Comparison of ENCODE assay signal across 8 mouse cellular contexts in the genomic region with DNA sequence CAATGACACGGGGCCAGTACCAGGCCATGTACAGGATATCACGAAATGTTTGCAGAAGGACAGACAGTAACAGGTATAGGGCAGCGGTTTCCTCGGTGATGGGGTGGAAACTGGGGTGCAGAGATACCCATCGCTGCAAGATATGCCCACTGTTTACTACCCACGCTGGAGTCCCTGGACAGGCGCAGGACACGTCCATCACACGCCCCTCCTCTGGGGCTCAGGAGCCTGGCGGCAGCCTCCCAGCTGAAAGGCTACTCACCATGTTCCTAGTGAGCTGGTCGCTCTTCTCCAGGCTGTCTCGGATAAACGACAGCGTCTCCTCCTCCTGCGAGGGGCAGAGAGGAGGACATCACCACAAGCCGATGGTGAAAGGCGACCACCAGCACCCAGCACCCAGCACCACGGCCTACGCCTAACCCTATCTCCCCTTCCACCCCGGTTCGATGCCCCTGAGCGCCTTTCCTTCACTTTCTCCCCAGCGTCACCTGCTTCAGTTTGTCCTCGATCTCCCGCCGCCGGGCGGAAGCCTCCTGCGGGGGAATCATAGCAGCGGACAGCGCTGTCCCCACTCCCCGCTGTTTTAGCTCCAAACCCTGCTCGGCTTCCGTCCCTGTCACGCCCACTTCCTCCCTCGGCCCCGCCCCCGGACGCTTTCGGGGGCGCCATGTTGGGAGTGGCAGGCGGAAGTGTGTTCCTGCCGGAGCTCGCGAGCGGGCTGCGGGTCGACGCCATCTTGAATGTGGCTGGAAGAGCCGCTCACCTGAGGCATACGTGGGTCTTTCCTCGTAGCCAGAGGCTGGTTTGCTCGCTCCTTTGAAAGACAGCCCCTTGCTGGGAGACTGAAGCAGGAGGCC. TPM values are rescaled to one million over a fixed set of nuclear protein-coding genes. Genes with fewer than 3 reads are reported as not detected.
DNase-seq lines count a peak whose midpoint lies in the region; ATAC-seq lines count a peak whose summit lies in the region.

No protein-coding gene starts in this region.

- peak; percentile 86 to 90 for DNase-seq in adrenal gland, adult 18-20 months (ENCODE audit: low spot score in 2 of 2)
- peak; percentile 97 for DNase-seq in embryo, embryonic 11 days
- DNase-seq in gastrocnemius, postnatal 25 days, result peak; percentile 94
- peak; percentile 99 for DNase-seq in intestine, embryonic 14.5 days (ENCODE audit: low spot score)
- DNase-seq in left cerebral cortex, postnatal 14 days (ENCODE audit: low spot score in 2 of 2), result peak; percentile 89 to 92
- peak; percentile 95 for DNase-seq in mesoderm, embryonic 11.5 days (ENCODE audit: low read depth, low spot score)
- peak; percentile 86 for DNase-seq in right cerebral cortex, postnatal 36 days (ENCODE audit: low spot score in 2 of 2)
- DNase-seq in yolk sac, embryonic 10.5 days (ENCODE audit: low spot score), result peak; percentile 98

- H3K36me3 ChIP-seq in intestine, embryonic 14.5 days (ENCODE audit: control insufficient read depth, insufficient read depth, low read length), result peaks cover 37% of the 10 kb centered on the region

- H3K4me1 ChIP-seq in intestine, embryonic 14.5 days (replicated peaks; ENCODE audit: control insufficient read depth, insufficient read depth, low read length), result 0 out of 2 replicates have a peak, but pooled peaks cover 4% of the 10 kb centered on the region

- intact Hi-C loops in left cerebral cortex, postnatal 14 days (cut with DNase I), result loop anchor here (5.0 kb wide), 1 partner anchor 34 kb away; the partner anchor contains the start of gene Srp68

- H3K9ac ChIP-seq in intestine, embryonic 14.5 days (ENCODE audit: low read length), result peak overlapping the region; percentile 58

- H3K27ac ChIP-seq in intestine, embryonic 14.5 days (ENCODE audit: low read depth), result 0 out of 2 replicates have a peak overlapping the region, but pooled peaks have one; percentile 22

- peak; percentile 88 for ATAC-seq in intestine, embryonic 14.5 days (replicated peaks; ENCODE audit: low FRiP score, low TSS enrichment, low read depth)

- no peaks in the 10 kb centered on the region for H3K27me3 ChIP-seq in intestine, embryonic 14.5 days (replicated peaks; ENCODE audit: control insufficient read depth, insufficient read depth, low read length)

- H3K4me2 ChIP-seq in intestine, embryonic 14.5 days (ENCODE audit: low read length), result peak overlapping the region; percentile 71

- peak overlapping the region; percentile 64 for H3K4me3 ChIP-seq in intestine, embryonic 14.5 days (ENCODE audit: low read depth, low read length)

- H3K9me3 ChIP-seq in intestine, embryonic 14.5 days (ENCODE audit: control insufficient read depth, low read length), result no peaks in the 10 kb centered on the region

- 1% methylated on average over 53 of the region's 53 CpGs for WGBS in intestine, embryonic 14.5 days

RNA-seq across cellular contexts. Expression of gene Exoc7, which starts 0.7 kb away (rescaled TPM):
- 10 to 100 TPM; 53.4 to 54.2 TPM for total RNA-seq in adrenal gland, adult 18-20 months (2021)
- total RNA-seq in gastrocnemius, postnatal 25 days (2021), result 10 to 100 TPM; 66.5 to 69.1 TPM
- 63.8 TPM in 2 replicates for polyA plus RNA-seq in intestine, embryonic 14.5 days (2014; fragmentation: Nextera tagmentation; extraction: Ambion mirVana)
- 100 to 1,000 TPM in 1 of 2 experiments, 10 to 100 TPM in 1; 92.7 to 115 TPM for total RNA-seq in left cerebral cortex, postnatal 14 days (2021)

RNA-seq across cellular contexts. Expression of gene Galr2, which starts 25.6 kb away (rescaled TPM):
- total RNA-seq in adrenal gland, adult 18-20 months (2021), result under 1 TPM; 0.20 to 0.29 TPM
- total RNA-seq in gastrocnemius, postnatal 25 days (2021), result under 1 TPM in 1 of 2 experiments, not detected in 1; 0.31 TPM
- polyA plus RNA-seq in intestine, embryonic 14.5 days (2014; fragmentation: Nextera tagmentation; extraction: Ambion mirVana), result 0.11 and 0.15 TPM in 2 replicates
- under 1 TPM in 1 of 2 experiments, not detected in 1; 0.18 TPM for total RNA-seq in left cerebral cortex, postnatal 14 days (2021)

RNA-seq across cellular contexts. Expression of gene Foxj1, which starts 28.8 kb away (rescaled TPM):
- under 1 TPM; 0.10 to 0.13 TPM for total RNA-seq in adrenal gland, adult 18-20 months (2021)
- total RNA-seq in gastrocnemius, postnatal 25 days (2021), result under 1 TPM in 1 of 2 experiments, not detected in 1; 0.27 TPM
- 0.95 and 0.97 TPM in 2 replicates for polyA plus RNA-seq in intestine, embryonic 14.5 days (2014; fragmentation: Nextera tagmentation; extraction: Ambion mirVana)
- total RNA-seq in left cerebral cortex, postnatal 14 days (2021), result 1 to 10 TPM; 4.2 to 5.5 TPM

RNA-seq across cellular contexts. Expression of gene Srp68, which starts 32.3 kb away (rescaled TPM):
- 10 to 100 TPM; 72.8 to 75.2 TPM for total RNA-seq in adrenal gland, adult 18-20 months (2021)
- 10 to 100 TPM; 65.8 to 75.9 TPM for total RNA-seq in gastrocnemius, postnatal 25 days (2021)
- 78.1 and 83.2 TPM in 2 replicates for polyA plus RNA-seq in intestine, embryonic 14.5 days (2014; fragmentation: Nextera tagmentation; extraction: Ambion mirVana)
- 10 to 100 TPM; 52.0 to 56.4 TPM for total RNA-seq in left cerebral cortex, postnatal 14 days (2021)

Comparison
In these comparisons a context has a peak if more than half of its experiments do, and no peak if none do; other contexts are left out.
1. Peak in every context shown above with its lines: DNase-seq, ATAC-seq, H3K4me3 ChIP-seq and H3K27ac ChIP-seq.
2. RNA of gene Foxj1, which starts 28.8 kb away (total RNA-seq): 4.2 to 5.5 TPM in left cerebral cortex, postnatal 14 days; 0.27 TPM in gastrocnemius, postnatal 25 days and 0.10 to 0.13 TPM in adrenal gland, adult 18-20 months; every median in the first group is over 4 times any median in the second.